Mouse (Mus musculus): ENCODE measurements around the gene Slc25a48. TPM values are rescaled to one million over a fixed set of nuclear protein-coding genes. Genes with fewer than 3 reads are reported as not detected.

Gene Slc25a48
- polyA plus RNA-seq (2015; fragmentation: Nextera tagmentation; extraction: Ambion mirVana): 0.14 and 0.26 TPM in 2 replicates

- Histone ChIP-seq H3K4me2 (peak within 1 kb of the TSS; percentile 77), H3K4me3 (peak within 1 kb of the TSS; percentile 37), H3K27ac (no peak within 1 kb of the TSS), H3K27me3 (peaks cover 47% of the 10 kb centered on the region), H3K36me3 (no peaks in the 10 kb centered on the region), H3K9me3 (no peaks in the 10 kb centered on the region), H3K4me1 (peaks cover 27% of the 10 kb centered on the region), H3K9ac (no peak within 1 kb of the TSS; the same call in 1 of the 2 replicates)
- peak; percentile 21; the same call in 1 of the 2 replicates for ATAC-seq (ENCODE audit: borderline replicate concordance, extremely low read depth, low FRiP score, low TSS enrichment)
- 2% methylated on average over 51 of the region's 51 CpGs for WGBS
These were observed at the start of gene Slc25a48 for GRCm38 (mm10) chr13:56438211-56439075. Gene Slc25a48, plus strand, starts transcription at chr13:56438355.

- WGBS: 18% methylated on average over 5 of the region's 5 CpGs
- Histone ChIP-seq H3K4me3 (no peak overlapping the region), H3K4me1 (peaks cover 16% of the 10 kb centered on the region), H3K27me3 (no peaks in the 10 kb centered on the region), H3K4me2 (no peak overlapping the region), H3K9me3 (no peaks in the 10 kb centered on the region), H3K27ac (no peak overlapping the region), H3K36me3 (no peaks in the 10 kb centered on the region), H3K9ac (no peak overlapping the region)
- ATAC-seq (ENCODE audit: borderline replicate concordance, extremely low read depth, low FRiP score, low TSS enrichment): peak; percentile 81
These were observed 40.6 kb upstream of the Slc25a48 start for GRCm38 (mm10) chr13:56397572-56397971.

- Histone ChIP-seq H3K9me3 (no peaks in the 10 kb centered on the region), H3K4me2 (no peak overlapping the region), H3K9ac (no peak overlapping the region), H3K4me1 (peaks cover 13% of the 10 kb centered on the region), H3K4me3 (no peak overlapping the region), H3K27me3 (no peaks in the 10 kb centered on the region), H3K36me3 (no peaks in the 10 kb centered on the region), H3K27ac (no peak overlapping the region)
- no peak for ATAC-seq (ENCODE audit: borderline replicate concordance, extremely low read depth, low FRiP score, low TSS enrichment)
- WGBS: 59% methylated on average over 4 of the region's 4 CpGs
These were observed 37.0 kb upstream of the Slc25a48 start for GRCm38 (mm10) chr13:56401186-56401585.

DNA sequence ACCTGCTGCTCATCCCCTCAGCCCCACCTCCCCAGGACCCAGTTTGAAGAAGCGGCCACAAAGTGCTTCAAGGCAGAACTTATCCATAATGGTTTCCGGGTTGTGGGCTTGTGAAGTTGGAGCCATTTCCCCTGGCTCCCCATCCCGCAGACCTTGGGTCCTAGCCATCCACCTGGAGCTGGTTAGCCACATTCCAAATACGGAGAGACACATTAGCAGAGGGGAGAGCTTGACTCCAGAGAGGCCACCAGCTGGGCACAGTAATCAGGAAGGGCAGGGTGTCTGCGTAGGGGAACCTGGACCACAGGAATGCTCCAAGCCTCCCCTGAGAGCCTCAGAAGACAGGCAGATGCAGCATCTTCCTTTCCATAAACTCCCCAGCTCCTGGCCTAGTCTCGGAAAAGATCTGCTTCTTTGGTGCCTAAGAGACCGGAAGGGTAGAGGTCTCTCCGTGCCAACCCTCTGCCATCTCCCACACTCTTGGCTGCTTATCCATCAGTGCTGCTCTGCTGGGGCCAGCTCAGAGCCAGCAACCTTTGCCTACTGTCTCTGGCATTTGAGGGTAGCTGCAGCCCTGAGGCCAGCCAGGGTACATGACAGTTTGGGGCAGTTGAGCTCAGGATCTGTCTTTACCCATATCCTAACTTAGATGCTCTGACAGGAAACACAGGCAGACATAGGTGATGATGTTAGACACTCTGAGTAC is 34.6 kb upstream of the Slc25a48 start:
- Histone ChIP-seq H3K4me2 (no peak overlapping the region), H3K36me3 (no peaks in the 10 kb centered on the region), H3K9me3 (no peaks in the 10 kb centered on the region), H3K27me3 (no peaks in the 10 kb centered on the region), H3K27ac (no peak overlapping the region), H3K4me3 (no peak overlapping the region), H3K9ac (no peak overlapping the region), H3K4me1 (no peaks in the 10 kb centered on the region)
- no peak for ATAC-seq (ENCODE audit: borderline replicate concordance, extremely low read depth, low FRiP score, low TSS enrichment)
- 76% methylated on average over 8 of the region's 8 CpGs for WGBS

DNA sequence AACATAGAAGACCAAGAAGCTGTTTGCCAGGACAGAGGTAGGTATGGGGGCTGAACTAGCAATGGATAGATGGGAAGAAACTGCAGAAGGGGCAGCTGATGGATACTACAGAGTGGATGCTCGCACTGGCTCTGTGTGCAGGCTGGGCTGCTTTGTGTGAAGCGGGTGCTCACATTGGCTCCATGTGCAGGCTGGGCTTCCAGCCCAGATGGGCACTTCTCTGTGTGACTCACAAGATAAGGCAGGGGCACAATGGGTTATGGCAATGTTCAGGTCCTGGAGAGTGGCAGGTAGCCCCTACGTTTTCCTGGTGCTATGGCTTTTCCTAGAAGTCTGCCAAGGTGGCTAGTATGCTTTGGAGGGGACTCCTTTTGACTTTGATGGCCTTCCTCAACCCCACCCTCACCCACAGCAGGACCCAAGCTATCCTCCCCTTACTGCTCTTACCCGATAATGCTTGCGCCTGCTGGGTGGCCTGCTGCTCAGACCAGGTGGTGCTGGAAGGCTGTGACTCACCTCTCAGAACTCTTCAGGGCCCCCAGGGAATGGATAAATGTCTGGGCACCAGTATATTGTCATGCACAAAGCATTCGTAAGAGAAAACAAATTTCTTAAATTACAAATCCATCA is 33.5 kb upstream of the Slc25a48 start:
- Histone ChIP-seq H3K9me3 (no peaks in the 10 kb centered on the region), H3K27ac (no peak overlapping the region), H3K4me2 (no peak overlapping the region), H3K36me3 (no peaks in the 10 kb centered on the region), H3K4me1 (no peaks in the 10 kb centered on the region), H3K4me3 (no peak overlapping the region), H3K9ac (no peak overlapping the region), H3K27me3 (no peaks in the 10 kb centered on the region)
- 72% methylated on average over 6 of the region's 6 CpGs for WGBS
- ATAC-seq (ENCODE audit: borderline replicate concordance, extremely low read depth, low FRiP score, low TSS enrichment): no peak

- 74% methylated on average over 9 of the region's 9 CpGs for WGBS
- ATAC-seq (ENCODE audit: borderline replicate concordance, extremely low read depth, low FRiP score, low TSS enrichment): no peak
- H3K4me1 ChIP-seq: no peaks in the 10 kb centered on the region
These were observed 25.8 kb upstream of the Slc25a48 start for GRCm38 (mm10) chr13:56412286-56412873.

DNA sequence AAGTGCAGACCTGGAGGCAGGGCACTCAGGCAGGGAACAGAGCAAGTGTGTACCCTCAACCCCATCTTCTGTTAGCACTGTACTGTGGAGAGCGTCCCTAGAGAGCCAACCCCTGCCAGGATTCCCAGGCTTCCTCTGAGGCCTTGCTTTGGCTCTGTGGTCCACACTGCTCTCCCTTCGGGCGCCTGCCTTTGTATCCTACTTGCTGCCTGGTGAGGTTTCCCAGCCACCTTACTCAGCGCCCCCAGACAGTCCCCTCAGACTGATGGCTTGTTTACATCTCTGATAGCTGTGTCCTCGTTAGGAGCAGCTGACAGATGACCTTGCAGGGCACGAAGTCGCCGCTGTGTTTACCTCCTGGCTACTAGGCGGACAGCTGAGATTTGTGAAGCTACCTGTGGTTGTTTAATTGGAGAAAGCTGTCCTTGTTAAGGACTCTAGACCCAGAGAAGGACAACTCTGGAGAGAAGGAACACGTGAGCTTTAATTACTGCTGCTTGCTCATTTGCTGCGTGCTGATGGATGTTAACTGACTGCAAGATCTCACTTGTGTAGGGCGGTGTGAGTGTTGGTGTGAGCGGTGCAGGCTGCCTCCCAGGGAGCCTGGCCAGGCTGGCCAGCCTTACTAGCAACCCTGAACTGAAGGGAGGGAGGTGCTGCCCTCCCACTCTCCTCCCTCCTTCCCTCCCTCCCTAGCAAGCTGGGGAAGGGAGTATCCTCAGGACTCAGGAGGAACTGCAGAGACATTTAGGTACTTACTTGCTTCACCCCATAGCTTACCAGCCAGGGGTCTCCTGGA is 19.3 kb upstream of the Slc25a48 start:
- peak; percentile 74; the same call in 1 of the 2 replicates for ATAC-seq (ENCODE audit: borderline replicate concordance, extremely low read depth, low FRiP score, low TSS enrichment)
- 13% methylated on average over 13 of the region's 13 CpGs for WGBS
- Histone ChIP-seq H3K9me3 (no peaks in the 10 kb centered on the region), H3K27me3 (peaks cover 9% of the 10 kb centered on the region; the same call in 1 of the 2 replicates), H3K4me3 (no peak overlapping the region), H3K36me3 (no peaks in the 10 kb centered on the region), H3K4me1 (no peaks in the 10 kb centered on the region), H3K4me2 (no peak overlapping the region), H3K27ac (no peak overlapping the region), H3K9ac (no peak overlapping the region)

More at GRCm38 (mm10) chr13:56412286-56412873, 25.8 kb upstream of the Slc25a48 start:
- Histone ChIP-seq H3K27me3 (no peaks in the 10 kb centered on the region), H3K9me3 (no peaks in the 10 kb centered on the region), H3K9ac (no peak overlapping the region), H3K27ac (no peak overlapping the region), H3K4me2 (no peak overlapping the region), H3K36me3 (no peaks in the 10 kb centered on the region), H3K4me3 (no peak overlapping the region)

- H3K4me1 ChIP-seq: no peaks in the 10 kb centered on the region
- WGBS: 50% methylated on average over 6 of the region's 6 CpGs
- no peak overlapping the region for H3K27ac ChIP-seq
These were observed 18.6 kb upstream of the Slc25a48 start for GRCm38 (mm10) chr13:56419538-56419937.

DNA sequence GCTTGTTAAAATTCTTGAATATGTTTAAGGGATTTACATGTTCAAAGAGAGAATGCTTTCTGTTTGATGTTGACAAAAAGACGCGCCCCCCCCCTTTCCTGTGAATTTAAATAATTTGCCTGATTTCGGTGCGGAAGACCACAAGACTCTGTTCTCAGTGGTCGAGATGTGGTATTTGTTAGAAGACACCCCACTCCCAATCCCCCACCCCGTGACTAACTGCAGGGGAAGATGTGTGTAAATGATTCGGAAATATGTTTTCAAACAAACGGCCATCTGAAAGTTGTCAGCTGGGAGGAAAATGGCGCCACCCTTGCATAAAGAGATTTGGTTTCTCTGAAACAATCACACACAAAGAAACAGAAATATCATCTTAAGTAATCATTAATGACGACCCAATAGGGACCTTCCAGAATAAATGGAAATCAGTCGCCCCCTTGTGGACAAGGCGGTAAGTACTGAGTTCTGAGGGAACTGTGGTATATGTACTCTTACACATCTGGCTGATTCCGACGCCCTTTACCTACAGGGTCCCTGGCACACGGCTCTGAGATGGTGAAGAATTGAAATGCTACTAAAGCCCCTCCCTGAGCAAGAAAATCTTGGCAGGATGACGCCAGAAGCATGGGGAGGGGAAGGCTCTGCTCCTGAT is 16.0 kb upstream of the Slc25a48 start:
- 18% methylated on average over 16 of the region's 16 CpGs for WGBS
- no peaks in the 10 kb centered on the region for H3K4me1 ChIP-seq
- H3K9ac ChIP-seq: no peak overlapping the region
- no peak overlapping the region for H3K4me3 ChIP-seq
- H3K27ac ChIP-seq: no peak overlapping the region
- H3K36me3 ChIP-seq: no peaks in the 10 kb centered on the region
- peak overlapping the region; percentile 37 for H3K4me2 ChIP-seq
- H3K27me3 ChIP-seq: peaks cover 12% of the 10 kb centered on the region; the same call in 1 of the 2 replicates
- no peaks in the 10 kb centered on the region for H3K9me3 ChIP-seq
- ATAC-seq (ENCODE audit: borderline replicate concordance, extremely low read depth, low FRiP score, low TSS enrichment): no peak

More at GRCm38 (mm10) chr13:56419538-56419937, 18.6 kb upstream of the Slc25a48 start:
- no peaks in the 10 kb centered on the region for H3K36me3 ChIP-seq
- ATAC-seq (ENCODE audit: borderline replicate concordance, extremely low read depth, low FRiP score, low TSS enrichment): no peak
- H3K9me3 ChIP-seq: no peaks in the 10 kb centered on the region
- H3K27me3 ChIP-seq: peaks cover 12% of the 10 kb centered on the region; the same call in 1 of the 2 replicates
- no peak overlapping the region for H3K9ac ChIP-seq
- no peak overlapping the region for H3K4me3 ChIP-seq
- no peak overlapping the region for H3K4me2 ChIP-seq

DNA sequence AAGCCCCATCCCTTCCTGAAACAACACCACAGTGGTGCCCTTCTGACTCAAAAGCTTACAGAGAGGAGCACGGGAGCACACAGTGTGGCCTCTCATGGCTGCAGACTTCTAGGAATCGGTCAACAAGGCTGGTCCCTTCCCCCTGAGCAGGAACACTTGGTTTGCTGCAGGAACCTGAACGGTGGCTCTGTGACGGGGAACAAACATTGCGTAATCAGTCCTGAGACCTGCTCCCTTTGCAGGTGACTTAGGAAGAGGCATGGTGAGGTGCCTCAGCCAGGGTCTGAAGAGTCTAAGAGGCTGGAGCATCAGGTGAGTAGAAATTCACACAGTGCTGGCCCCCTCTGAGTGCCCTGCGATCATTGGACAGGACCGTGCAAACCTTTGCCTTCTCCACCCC is 12.2 kb upstream of the Slc25a48 start:
- ATAC-seq (ENCODE audit: borderline replicate concordance, extremely low read depth, low FRiP score, low TSS enrichment): no peak
- WGBS: 58% methylated on average over 7 of the region's 7 CpGs
- H3K4me2 ChIP-seq: no peak overlapping the region

More for the DNA sequence above, 12.2 kb upstream of the Slc25a48 start:
- Histone ChIP-seq H3K4me3 (no peak overlapping the region), H3K4me1 (no peaks in the 10 kb centered on the region), H3K36me3 (no peaks in the 10 kb centered on the region), H3K27ac (no peak overlapping the region), H3K9ac (no peak overlapping the region), H3K27me3 (peaks cover 15% of the 10 kb centered on the region), H3K9me3 (no peaks in the 10 kb centered on the region)

All from lung, embryonic 15.5 days (tissue).